Mouse (Mus musculus): ENCODE measurements around the gene Actn1.

Actn1 gene

DNA sequence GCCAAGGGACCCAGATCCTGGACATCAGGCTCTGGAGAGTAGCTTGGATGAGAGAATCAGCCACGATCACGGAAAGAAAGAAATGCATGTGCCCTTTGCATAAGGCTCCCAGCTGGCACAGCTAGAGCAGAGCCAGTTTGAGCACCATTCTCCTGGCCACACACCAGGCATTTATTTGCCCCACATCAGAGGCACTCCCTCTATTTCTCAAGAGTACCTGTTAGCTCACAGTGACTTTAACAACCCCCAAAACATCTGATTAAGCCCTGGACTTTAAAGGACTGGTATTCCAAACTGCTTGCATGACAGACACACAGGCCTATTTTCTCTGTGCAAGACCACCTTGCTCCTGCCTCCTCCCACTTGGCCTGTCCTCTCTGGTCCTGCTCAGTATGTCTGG is 78.3 kb downstream of the Actn1 start:
- DNase-seq (ENCODE audit: low spot score in 2 of 2), result no peak

DNA sequence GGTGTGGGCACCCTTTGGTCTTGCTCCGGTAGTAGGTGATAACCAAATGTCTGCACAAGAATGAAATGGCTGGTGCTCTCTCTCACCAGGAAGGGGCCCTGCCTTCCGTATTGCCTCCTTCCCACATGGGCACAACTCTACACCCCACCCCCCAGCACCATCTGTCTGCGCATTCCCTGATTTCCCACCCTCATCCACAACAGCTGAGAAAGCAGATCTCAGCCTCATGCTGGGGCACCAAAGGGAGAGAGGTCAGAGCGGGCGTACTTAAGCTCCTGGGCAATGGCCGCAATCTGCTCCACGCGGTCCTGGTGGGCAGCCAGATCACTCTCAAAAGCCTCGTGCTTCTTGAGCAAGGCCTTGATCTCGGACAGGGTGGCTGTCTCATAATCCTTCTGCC is 82.1 kb downstream of the Actn1 start:
- no peak for DNase-seq (ENCODE audit: low spot score in 2 of 2)

DNA sequence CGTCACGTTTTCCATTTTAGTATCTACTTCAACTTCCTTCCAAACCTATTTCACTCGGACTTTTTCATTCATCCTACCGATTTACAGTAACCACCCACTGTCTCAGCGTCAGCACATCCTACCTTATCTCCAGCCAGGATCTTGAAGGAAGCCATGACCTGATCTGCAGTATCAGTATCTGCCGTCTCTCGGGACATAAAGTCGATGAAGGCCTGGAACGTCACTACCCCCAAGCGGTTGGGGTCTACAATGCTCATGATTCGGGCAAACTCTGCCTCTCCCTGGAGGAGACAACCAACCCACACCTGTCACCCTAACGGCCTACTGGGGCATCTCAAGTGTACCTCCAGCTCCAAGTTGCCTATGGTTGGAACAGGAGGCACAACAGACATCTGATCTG is 91.4 kb downstream of the Actn1 start:
- no peak for DNase-seq (ENCODE audit: low spot score in 2 of 2)

- peak; percentile 70 to 82 for DNase-seq (ENCODE audit: low spot score in 2 of 2)
Measured at GRCm38 (mm10) chr12:80168178-80168686, 91.9 kb downstream of the Actn1 start.

DNA sequence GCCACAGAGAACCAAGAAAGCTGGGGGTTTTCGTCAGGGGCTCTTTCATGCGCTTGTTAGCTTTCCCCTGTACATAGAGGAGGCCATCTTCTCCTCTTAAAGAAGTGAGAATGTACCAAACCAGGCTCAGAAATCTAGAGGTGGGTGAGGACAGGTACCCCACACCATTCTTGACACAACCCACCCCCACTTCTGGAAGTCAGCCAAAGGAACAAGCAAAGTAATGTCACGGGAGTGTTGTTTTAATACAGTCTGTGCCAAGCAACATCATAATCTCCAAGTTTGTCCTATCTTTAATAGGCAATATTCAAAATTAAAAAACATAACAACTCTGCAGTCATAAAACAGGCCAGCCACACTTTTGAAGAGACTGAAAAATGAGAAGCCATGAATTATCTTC is 92.8 kb downstream of the Actn1 start:
- no peak for DNase-seq (ENCODE audit: low spot score in 2 of 2)

DNA sequence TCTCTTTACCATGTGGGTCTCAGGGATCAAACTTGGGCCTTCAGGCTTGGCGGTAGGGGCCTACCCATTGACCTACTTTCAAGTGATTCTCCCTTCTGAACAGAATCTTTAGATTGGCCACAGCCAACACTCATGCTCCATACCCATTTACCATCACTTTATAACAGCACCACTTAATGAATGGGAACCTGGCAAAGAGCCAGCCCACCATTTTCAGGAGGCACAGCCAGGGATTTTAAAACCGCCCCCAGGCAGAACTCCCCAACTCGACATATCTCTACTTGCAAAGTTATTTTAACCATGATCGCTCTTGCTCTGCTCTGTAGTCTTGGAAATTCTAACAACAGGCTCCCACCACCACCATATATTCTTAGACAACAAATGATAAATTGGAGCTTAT is 93.5 kb downstream of the Actn1 start:
- DNase-seq (ENCODE audit: low spot score in 2 of 2), result no peak

- no peak for DNase-seq (ENCODE audit: low spot score in 2 of 2)
Measured at GRCm38 (mm10) chr12:80164526-80164925, 95.6 kb downstream of the Actn1 start.

- DNase-seq (ENCODE audit: low spot score in 2 of 2), result no peak
Measured at GRCm38 (mm10) chr12:80162448-80162847, 97.7 kb downstream of the Actn1 start.

GRCm38 (mm10) chr12:80157675-80158074 is 102.5 kb downstream of the Actn1 start:
- no peak for DNase-seq (ENCODE audit: low spot score in 2 of 2)

DNA sequence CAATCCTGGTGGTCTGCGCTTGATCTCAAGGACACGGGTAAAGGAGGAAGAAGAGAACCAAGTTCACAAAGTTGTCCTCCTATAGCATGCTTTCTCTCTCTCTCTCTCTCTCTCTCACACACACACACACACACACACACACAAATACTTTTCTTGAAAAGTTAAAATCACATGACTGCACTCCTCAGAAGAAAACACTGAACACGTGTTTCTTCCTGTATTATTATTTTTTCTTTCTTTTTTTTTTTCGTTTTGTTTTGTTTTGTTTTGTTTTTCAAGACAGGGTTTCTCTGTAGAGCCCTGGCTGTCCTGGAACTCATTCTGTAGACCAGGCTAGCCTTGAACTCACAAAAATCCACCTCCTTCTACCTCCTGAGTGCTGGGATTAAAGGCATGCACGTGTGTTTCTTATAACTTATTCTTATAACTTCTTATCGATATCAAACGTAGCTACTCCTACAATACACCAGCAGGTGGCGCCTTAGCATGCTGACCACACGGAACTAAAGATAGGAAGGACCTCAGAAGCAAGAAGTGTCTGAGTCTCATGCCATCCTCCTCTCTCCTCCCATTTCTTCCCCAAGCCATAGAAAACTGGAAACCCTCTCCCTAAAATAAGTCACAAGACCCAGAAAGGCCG is 106.4 kb downstream of the Actn1 start:
- no peak for DNase-seq (ENCODE audit: low spot score in 2 of 2)

DNA sequence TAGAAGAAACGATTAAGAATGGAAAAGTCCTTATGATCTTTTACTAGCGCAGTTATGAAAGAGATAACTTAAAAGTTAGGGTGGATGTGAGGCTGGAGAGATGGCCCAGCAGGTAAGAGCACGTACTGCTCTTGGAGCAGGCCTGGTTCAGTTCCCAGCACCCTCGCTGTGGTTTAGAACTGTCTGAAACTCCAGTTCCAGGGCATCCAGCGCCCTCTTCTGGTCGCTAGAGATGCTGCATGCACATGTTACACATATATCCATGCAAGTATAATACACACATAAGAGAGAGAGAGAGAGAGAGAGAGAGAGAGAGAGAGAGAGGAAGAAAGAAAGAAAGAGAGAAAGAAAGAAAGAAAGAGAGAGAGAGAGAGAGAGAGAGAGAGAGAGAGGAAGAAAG is 107.1 kb downstream of the Actn1 start:
- DNase-seq (ENCODE audit: low spot score in 2 of 2), result no peak

- DNase-seq (ENCODE audit: low spot score in 2 of 2), result no peak
Measured at GRCm38 (mm10) chr12:80151821-80152220, 108.3 kb downstream of the Actn1 start.

GRCm38 (mm10) chr12:80150624-80151023 is 109.5 kb downstream of the Actn1 start:
- no peak for DNase-seq (ENCODE audit: low spot score in 2 of 2)

DNA sequence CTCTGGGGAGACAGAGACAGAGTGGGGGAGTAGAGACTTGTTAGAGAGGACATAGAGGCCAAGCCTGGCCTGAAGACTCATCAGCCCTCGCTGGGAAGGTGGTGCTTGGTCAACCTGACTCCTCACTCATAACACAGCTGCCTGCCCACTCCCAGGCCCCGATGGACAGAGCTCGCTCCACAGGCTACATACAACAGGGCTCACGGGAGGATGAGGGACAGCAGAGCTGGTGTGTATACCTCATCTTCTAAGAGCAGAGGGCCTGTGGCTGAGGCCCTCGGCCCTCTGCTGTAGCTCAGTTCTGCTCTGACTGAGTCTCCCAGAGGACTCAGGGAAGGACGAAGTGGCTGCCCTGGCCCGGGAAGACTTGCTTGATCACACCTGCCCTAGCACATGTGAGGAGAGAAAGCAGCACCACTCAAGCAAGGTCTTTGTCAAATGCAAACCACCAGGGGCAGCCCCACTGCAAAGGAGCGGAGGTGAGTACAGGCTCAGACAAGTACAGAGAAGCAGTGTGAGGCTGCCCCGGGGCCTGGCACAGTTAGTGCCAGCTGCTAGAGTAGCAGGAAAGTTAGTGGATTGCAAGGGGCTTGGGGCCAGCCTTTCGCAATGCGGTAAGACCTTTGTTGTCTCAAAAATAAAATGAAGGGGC is 112.5 kb downstream of the Actn1 start:
- no peak for DNase-seq (ENCODE audit: low spot score in 2 of 2)

DNA sequence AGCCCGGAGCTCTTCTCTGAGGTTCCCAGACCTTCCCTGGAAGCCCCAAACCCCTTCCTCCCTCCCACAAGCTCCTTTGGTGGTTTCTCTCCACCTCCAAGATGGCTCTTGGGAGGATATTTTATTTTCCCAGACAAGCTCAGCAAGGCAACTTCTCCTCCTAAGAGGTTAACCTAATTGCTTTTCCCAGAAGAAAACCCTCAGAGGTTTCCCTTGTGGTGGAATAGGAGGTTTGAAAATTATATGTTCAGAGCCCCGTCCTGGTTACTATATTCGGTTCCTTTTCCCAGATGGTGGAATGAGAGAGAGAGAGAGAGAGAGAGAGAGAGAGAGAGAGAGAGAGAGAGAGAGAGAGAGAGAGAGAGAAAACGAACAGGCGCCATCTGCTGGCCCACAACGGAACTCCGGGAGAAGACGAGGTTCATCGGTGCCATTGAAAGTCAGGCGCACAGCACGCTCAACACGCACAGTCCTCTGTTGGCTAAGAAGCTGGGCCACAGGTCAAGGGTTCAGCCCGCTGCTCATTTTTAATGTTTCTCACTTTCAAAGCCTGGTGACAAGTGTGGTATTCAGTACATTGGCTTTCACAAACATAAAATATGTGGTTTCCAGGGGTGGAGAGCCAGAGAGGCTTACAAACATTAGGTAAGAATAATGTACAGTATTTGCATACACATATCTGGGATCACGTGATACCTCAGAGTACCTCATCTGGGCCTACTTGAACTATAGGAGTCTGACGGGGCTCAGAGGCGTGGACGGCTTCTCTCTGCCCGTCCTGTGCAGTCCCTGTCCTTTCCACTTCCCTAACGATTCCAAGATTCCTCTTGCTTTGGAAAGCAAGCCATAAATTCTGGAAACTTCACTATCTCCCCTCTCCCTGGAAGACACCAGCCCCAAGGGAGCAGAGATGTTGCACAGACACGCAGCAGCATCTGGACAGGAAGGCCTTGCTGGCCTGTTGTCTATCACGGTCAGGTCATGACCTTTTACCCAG is 113.6 kb downstream of the Actn1 start:
- peak in 1 of 2 experiments; percentile 61 for DNase-seq (ENCODE audit: low spot score in 2 of 2)

DNA sequence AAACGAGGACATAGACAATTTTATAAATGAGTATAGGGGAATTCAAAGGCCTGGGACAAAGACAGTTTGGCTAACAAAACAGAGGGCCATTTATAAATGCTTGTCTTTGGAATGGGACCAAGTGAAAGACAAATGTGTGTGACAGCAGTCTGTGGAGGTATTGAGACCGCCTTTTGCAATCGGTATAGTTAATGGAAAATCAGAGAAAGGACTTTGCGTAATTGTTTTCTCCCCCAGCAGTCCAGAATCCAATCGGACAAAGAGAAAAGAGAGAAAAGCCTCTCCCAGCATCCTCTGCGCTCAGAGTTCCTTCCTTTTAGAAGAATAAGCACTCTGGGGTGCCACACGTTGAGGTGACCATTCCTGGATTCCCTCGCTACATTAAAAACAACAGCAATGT is 114.8 kb downstream of the Actn1 start:
- no peak for DNase-seq (ENCODE audit: low spot score in 2 of 2)

DNA sequence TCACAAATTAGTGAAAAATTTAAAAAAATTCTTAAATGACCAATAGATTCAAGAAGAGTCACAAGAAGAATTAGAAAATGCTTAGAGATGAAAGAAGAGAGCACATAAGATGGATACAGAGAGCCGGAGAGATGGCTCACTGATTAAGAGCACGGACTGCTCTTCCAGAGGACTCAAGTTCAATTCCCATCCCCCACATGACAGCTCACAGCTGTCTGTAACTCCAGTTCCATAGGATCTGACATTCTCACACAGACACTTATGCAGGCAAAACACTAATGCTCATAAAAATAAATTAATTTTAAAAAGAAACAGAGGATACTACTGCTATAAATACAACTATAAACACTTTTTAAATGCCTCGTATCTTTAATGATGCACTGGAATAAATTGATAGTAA is 115.3 kb downstream of the Actn1 start:
- DNase-seq (ENCODE audit: low spot score in 2 of 2), result no peak

- no peak for DNase-seq (ENCODE audit: low spot score in 2 of 2)
Measured at GRCm38 (mm10) chr12:80141470-80141869, 118.7 kb downstream of the Actn1 start.

DNA sequence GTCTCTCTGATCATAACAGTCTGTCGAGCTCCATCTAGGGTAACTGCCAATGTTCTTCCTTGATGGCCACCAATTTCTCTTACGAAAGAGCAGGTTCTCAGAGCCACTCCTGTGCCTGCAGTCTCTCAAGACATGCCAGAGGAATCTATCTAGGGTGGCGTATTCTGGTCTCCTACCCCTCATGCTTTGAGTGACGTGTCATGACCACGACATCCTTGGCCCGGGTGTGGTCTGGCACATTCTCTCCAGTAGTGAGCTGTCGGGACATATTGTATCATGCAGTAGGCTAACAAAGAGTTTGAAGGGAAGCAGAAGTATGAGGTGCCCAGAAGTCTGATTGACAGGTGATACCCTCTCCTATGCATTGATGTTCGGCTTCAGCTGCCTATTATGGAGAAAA is 119.2 kb downstream of the Actn1 start:
- DNase-seq (ENCODE audit: low spot score in 2 of 2), result no peak

- no peak for DNase-seq (ENCODE audit: low spot score in 2 of 2)
Measured at GRCm38 (mm10) chr12:80137744-80138143, 122.4 kb downstream of the Actn1 start.

- DNase-seq (ENCODE audit: low spot score in 2 of 2), result no peak
Measured at GRCm38 (mm10) chr12:80137246-80137645, 122.9 kb downstream of the Actn1 start.

- DNase-seq (ENCODE audit: low spot score in 2 of 2), result no peak
Measured at GRCm38 (mm10) chr12:80136264-80136930, 123.8 kb downstream of the Actn1 start.

Measured in frontal cortex, postnatal 10 days (tissue).